ENCODE assay signal across 15 mouse cellular contexts in the genomic region with DNA sequence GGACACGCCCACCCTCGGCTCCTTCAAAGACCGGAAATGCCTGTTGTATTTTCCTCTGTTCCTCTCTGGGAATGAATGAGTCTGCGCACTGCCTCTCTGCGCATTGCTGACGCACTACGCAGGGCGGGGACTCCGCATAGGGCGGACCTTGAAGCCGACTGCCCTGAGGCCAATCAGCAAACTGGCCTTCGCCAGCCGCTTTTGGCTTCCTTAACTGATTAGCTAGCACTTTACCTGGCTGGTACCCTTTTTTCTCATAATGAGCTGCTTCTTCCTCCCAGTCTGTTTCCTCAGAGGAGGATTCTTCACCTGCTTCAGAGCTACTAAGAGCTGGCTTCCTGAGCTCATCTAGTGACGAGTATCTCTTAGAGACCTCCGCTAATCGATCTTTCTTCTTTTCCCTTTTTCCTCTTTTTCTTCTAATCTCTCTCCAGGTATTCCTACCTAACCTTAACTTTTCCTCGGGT. TPM values are rescaled to one million over a fixed set of nuclear protein-coding genes. Genes with fewer than 3 reads are reported as not detected.
DNase-seq lines count a peak whose midpoint lies in the region; TF ChIP-seq lines count a peak whose summit lies in the region.
"Not testable (repeated sequence)": the region's sequence is repeated elsewhere in the genome, so short reads cannot be mapped to it uniquely, and the experiment has no call there.
"Had no signal": no experiment of that assay in that cellular context is flagged by ENCODE, and none has a peak within 500 bp of the region (broad histone marks: within the 10 kb centered on the region; RNA-seq: fewer than 3 reads in every experiment).

No protein-coding gene starts in this region.

- DNase-seq in cerebellum, adult 2 months: peak; percentile 27 to 47
- peak; percentile 17 for DNase-seq in gastrocnemius, adult 2 months
- peak; percentile 67 for DNase-seq in kidney, adult 11 months
- peak; percentile 22 to 41 for DNase-seq in layer of hippocampus, postnatal 10 days (ENCODE audit: low spot score in 2 of 2)
- DNase-seq in lung, postnatal 10 days: peak; percentile 24
- DNase-seq in right cerebral cortex, postnatal 25 days: peak; percentile 17
- DNase-seq in thymus, postnatal 25 days: peak; percentile 13

- not testable (repeated sequence) for H3K27me3 ChIP-seq in cerebellum, adult 2 months (ENCODE audit: control insufficient read depth, insufficient read depth, low read length)

- not testable (repeated sequence) for TF ChIP-seq CTCF in cerebellum, adult 2 months (IDR thresholded peaks at IDR 0.05; ENCODE audit: borderline replicate concordance, insufficient read depth, low read depth, low read length); gastrocnemius, adult 2 months (IDR thresholded peaks at IDR 0.05)

- not testable (repeated sequence) for TF ChIP-seq POLR2A in cerebellum, adult 2 months (IDR thresholded peaks at IDR 0.05; ENCODE audit: borderline replicate concordance, insufficient read depth, low read length)

- H3K27ac ChIP-seq in cerebellum, adult 2 months (ENCODE audit: insufficient read depth, low read length); gastrocnemius, adult 2 months: not testable (repeated sequence)

- 84% methylated on average over 12 of the region's 17 CpGs for WGBS in cerebellum, adult 2 months

- not testable (repeated sequence) for H3K4me3 ChIP-seq in cerebellum, adult 2 months (replicated peaks; ENCODE audit: insufficient read depth, low read depth, low read length); gastrocnemius, adult 2 months

- intact Hi-C loops in gastrocnemius, adult 2 months (cut with DNase I): not testable (repeated sequence)

- H3K4me1 ChIP-seq in cerebellum, adult 2 months (ENCODE audit: control insufficient read depth, insufficient read depth, low read length): not testable (repeated sequence)

RNA-seq across cellular contexts. Expression of gene Pramef17, which starts 6.7 kb away (rescaled TPM):
- not detected in 2 replicates for polyA plus RNA-seq in cerebellum, adult 2 months (2012; rRNA removed)
- total RNA-seq in gastrocnemius, adult 2 months (2021): not detected
- not detected for total RNA-seq in layer of hippocampus, postnatal 10 days (2021)
- total RNA-seq: left cerebral cortex, postnatal 4 days had no signal
- polyA plus RNA-seq: activated CD4-positive, CD25-positive, alpha-beta regulatory T cell, adult 4 months; embryonic facial prominence, embryonic 14.5 days; forebrain, embryonic 15.5 days; heart, embryonic 14.5 days; liver, embryonic 16.5 days; midbrain, embryonic 11.5 days; neural tube, embryonic 12.5 days had no signal

RNA-seq across cellular contexts. Expression of gene Gm13101, which starts 20.8 kb away (rescaled TPM):
- not detected in 2 replicates for polyA plus RNA-seq in cerebellum, adult 2 months (2012; rRNA removed)
- total RNA-seq in gastrocnemius, adult 2 months (2021): not detected
- not detected for total RNA-seq in layer of hippocampus, postnatal 10 days (2021)
- total RNA-seq: left cerebral cortex, postnatal 4 days had no signal
- polyA plus RNA-seq: activated CD4-positive, CD25-positive, alpha-beta regulatory T cell, adult 4 months; embryonic facial prominence, embryonic 14.5 days; forebrain, embryonic 15.5 days; heart, embryonic 14.5 days; liver, embryonic 16.5 days; midbrain, embryonic 11.5 days; neural tube, embryonic 12.5 days had no signal

RNA-seq across cellular contexts. Expression of gene Pramef25, which starts 36.7 kb away (rescaled TPM):
- not detected in 2 replicates for polyA plus RNA-seq in cerebellum, adult 2 months (2012; rRNA removed)
- not detected for total RNA-seq in gastrocnemius, adult 2 months (2021)
- not detected for total RNA-seq in layer of hippocampus, postnatal 10 days (2021)
- total RNA-seq: left cerebral cortex, postnatal 4 days had no signal
- polyA plus RNA-seq: activated CD4-positive, CD25-positive, alpha-beta regulatory T cell, adult 4 months; embryonic facial prominence, embryonic 14.5 days; forebrain, embryonic 15.5 days; heart, embryonic 14.5 days; liver, embryonic 16.5 days; midbrain, embryonic 11.5 days; neural tube, embryonic 12.5 days had no signal

Comparison
In these comparisons a context has a peak if more than half of its experiments do, and no peak if none do; other contexts are left out.
1. DNase-seq: peak in every context shown above with its lines; median percentile 67 in kidney, adult 11 months; 37 in cerebellum, adult 2 months; 32 in layer of hippocampus, postnatal 10 days; 24 in lung, postnatal 10 days; 17 in gastrocnemius, adult 2 months; 17 in right cerebral cortex, postnatal 25 days; 13 in thymus, postnatal 25 days.